Mouse (Mus musculus) right cerebral cortex, postnatal 4 days (tissue): ENCODE results near the gene Atxn2.
"Not testable (repeated sequence)": the region's sequence is repeated elsewhere in the genome, so short reads cannot be mapped to it uniquely, and the experiment has no call there.

Experiments used
- DNase-seq: peaks from one replicate; pipeline ENCODE4 v3.0.0-alpha.2; 2022

The Atxn2 gene

DNA sequence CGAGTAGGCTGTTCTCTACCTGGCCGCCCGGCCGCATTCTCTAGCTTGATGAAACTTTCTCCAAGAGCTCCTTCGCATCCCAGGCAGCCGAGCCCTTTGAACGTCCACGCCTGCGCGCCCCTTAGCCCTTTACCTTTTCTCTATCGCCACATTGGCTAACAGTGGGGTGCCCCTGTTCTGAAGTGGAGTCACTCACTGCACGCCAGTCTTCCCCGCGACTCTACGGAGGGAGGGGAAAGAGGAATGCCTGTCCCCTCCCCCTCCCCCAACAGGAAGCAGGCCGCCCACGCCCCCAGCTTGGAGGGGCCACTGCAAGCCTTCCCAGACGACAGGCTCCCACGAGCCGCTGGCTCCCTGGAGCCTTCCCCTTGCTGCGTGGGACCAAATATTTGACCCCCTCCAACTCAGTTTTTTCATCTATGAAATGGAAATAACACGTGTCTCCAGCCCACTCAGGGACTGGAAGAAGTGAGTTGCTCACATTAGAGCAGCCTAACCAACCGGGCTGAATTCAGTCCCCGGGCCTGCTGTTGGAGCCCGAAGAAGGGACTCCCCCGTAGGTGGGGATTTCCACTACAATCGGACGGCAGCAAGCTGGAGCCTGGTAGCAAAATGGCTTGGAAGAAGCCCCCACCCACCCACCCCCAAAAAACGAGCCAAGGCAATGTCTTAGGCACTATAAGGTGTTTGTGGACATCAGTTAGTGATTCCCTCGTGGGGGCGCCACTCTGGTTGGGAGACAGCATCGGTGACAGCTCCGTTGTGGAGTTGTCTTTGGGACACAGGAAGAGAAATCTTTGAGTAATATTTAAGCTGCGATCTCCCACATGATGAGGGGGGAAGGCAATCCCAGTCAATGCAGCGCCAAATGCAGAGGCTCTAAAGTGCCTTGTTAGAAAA lies 126.6 kb downstream of the Atxn2 start, which contains the start of gene Sh2b3:
Gene Sh2b3 (minus strand): TSS at position 206 of the 900 bp plus-strand sequence.
- DNase-seq: no peak

GRCm38 (mm10) chr5:121838341-121839127 lies 127.4 kb downstream of the Atxn2 start:
- no peak for DNase-seq

- DNase-seq: no peak
These were observed 128.0 kb downstream of the Atxn2 start for GRCm38 (mm10) chr5:121839128-121839473.

DNA sequence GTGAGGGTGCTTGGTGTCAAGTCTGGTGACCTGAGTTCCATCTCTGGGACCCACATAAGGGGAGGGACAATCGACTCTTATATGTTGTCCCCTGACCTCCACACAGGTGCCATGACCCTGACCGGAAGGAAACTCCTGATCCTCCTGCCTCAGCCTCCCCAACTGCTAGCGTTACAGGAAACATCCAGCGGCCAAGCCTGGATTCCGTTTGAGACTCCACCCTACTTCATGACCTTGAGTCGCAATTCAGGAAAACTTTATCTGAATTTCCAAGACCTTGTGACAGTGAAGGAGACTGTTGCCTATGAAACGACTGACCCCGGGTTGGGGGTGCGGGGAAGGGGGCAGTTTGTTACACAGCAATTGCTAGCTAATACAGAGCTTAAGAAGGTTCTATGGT lies 130.4 kb downstream of the Atxn2 start:
- no peak for DNase-seq

DNA sequence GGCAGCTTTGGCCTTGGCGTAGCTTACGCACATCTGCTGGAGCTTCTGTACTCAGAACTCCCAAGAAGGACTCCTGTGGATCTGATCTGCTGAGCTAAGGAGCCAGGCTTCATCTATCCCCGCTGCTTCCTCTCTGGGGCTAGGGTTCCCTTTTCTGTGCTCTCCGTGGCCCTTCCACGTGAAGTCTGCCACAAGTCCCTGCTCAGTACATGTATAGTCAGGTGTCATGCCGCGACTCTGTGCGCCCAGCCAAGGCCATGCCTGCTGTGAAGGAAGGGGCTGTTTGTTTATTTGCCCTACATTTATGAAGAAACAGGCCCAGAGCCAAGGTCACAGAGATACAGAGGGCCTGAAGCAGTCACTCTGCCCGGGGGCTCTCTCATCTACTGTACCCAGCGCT lies 130.8 kb downstream of the Atxn2 start:
- DNase-seq: no peak

- peak; percentile 88 for DNase-seq
These were observed 131.6 kb downstream of the Atxn2 start for GRCm38 (mm10) chr5:121842665-121843118.

DNA sequence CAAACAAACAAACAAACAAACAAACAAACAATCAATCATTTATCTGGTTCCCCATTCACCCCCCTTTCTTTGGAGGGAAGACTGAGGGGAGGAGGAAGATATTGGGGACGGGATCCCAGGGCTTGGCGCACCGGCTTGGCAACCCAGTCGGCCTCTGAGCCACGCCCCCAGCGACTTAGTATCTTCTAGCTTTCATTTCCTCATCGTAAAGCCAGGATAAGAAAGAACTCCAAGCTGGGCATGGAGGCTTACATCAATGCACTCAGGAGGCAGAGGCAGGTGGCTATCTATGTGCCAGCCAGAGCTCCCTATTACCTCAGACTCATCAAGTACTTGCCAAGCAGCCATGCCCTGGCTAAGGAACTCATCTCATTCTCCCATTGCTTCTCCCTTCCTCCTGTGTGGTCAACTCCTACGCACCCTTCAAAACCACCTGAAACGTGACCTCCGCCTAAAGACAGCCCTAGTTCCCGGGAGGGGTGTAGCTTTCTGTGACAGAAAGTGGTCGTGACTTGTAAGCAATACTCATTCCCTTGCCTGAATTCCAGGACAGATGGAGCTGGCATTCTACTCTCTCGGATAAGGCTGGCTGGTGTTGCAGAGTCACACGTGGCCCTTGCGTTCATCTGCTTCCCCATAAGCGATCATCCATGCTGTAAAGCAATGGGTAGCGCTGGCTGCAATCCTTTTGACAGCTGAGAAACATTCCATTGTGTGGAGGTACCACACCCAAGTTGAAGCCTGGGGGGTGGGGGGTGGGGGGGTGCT lies 132.2 kb downstream of the Atxn2 start:
- DNase-seq: no peak

GRCm38 (mm10) chr5:121845361-121845760 lies 134.2 kb downstream of the Atxn2 start:
- DNase-seq: no peak

- DNase-seq: no peak
These were observed 135.2 kb downstream of the Atxn2 start for GRCm38 (mm10) chr5:121846322-121846721.

DNA sequence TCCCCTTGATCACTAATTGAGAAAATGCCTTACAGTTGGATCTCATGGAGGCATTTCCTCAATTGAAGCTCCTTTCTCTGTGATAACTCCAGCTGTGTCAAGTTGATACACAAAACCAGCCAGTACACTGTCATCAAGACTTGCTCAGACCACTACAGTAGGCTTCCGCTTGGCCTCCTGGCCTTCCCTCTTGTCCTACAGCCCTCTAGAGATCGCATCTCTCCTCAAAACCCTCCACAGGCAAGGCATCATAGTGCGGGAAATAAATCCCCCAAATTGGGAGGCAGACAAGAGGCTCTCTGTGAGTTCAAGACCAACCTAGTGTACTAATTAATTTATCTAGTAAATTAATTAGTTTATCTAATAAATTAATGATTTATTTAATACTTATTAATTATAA lies 136.1 kb downstream of the Atxn2 start:
- DNase-seq: not testable (repeated sequence)

- no peak for DNase-seq
These were observed 136.9 kb downstream of the Atxn2 start for GRCm38 (mm10) chr5:121848035-121848519.

GRCm38 (mm10) chr5:121848743-121849142 lies 137.6 kb downstream of the Atxn2 start, which contains the start of gene Pheta1:
Gene Pheta1, plus strand, starts transcription at chr5:121848984.
- DNase-seq: peak; percentile 90

DNA sequence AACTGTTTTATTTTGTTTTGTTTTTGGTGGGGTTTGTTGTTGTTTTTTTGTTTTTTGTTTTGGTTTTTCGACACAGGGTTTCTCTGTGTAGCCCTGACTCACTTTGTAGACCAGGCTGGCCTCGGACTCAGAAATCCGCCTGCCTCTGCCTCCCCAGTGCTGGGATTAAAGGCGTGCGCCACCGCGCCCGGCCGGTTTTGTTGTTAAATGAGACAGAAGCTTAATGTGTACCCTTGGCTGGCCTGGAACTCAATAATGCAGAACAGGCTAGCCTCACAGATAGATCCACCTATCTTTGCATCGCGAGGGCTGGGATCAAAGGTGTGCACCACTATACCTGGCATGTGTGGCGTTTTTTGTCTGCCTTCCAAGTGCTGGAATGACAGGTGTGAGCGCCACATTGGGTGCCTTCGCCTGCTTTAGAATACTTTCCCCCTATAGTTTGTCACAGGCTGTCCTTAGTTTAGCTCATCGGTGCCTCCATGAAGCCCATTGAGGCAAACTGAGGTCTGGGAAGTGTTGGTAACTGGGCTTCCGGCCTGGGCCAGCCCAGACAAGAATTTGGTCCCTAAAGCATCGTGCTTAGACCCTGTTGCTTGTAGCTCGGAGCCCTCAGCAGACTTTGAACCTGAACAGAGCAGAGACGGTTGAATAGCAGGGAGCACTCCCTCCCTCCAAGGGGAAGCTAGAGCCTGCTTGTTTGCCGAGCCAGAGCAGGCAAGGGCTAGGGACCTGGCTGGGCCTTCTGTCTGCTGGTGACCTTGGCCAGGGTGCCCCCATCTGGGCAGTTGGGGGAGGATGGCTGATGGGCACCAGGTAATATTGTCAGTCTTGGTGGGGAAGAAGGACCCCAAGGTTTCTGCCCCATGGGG lies 138.6 kb downstream of the Atxn2 start:
- DNase-seq: no peak

DNA sequence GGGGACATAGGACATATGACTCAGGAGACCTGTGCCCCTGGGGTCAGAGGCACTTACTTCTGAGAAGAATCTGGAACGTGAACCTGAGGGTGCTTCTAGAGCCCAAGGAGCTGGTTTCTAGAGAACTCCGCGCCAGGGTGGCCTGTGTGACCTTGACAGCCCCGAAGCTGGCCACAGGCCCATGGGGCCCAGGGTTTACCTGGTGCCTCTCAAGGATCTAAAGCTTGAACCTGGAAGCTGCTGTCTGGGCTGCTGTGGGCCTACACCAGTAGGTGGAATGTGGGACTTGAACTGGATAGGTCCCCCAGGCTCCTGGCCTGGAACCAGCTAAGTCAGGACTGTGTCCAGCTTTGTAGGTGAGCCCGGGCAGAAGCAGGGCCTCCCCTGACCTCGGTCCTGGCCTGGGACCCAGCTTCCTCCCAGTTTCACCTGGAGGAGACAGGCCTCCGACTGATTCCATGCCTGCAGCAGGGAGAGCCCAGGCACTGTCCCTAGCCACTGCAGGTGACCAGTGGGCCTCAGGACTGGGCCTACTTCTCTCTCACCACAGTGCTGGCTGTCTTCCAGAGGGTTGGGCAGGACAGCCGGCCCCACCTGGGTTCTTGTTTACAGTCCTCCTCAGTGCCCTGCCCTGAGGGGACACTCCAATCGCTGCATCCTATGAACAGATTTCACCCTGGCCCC lies 142.4 kb downstream of the Atxn2 start:
- DNase-seq: no peak

GRCm38 (mm10) chr5:121854768-121855167 lies 143.6 kb downstream of the Atxn2 start:
- DNase-seq: no peak

- no peak for DNase-seq
These were observed 145.6 kb downstream of the Atxn2 start for GRCm38 (mm10) chr5:121856740-121857139.

DNA sequence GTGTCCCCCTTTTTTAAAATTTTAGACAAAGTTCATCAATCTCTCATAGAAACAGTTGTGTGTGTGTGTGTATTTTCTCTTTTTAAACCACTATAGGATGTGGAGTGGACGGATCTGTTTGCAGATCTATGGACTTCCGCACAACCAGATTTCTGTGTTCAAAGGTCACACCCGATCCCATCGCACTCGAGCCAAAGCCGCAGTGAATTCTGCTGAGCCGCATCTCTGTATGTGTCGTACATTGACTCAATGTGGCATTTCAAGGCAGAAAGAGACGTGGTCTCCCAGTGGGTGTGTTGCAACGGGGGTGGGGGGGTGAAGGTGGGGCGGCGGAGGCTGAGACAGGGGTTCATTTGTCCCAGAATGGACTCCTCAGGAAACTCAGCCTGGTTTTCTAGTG lies 147.3 kb downstream of the Atxn2 start:
- no peak for DNase-seq

DNA sequence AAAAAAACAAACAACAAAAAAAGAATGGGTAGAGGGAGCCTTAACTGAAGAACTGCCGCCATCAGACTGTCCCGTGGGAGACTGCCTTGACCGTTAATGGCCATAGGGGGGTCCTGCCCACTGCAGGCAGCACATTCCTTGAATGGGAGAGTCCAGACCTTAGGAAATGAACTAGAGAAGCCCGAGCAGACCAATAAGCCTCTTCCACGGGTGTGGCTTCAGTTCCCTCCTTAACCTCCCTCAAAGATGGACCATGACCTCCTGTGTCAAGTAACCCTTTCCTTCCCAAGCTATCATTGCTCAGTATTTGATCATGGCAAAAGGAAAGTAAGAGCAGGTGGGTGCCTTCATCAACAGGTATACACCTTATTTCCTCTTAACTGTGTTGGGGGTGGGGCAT lies 150.8 kb downstream of the Atxn2 start:
- DNase-seq: no peak

GRCm38 (mm10) chr5:121864330-121864729 lies 153.2 kb downstream of the Atxn2 start:
- DNase-seq: no peak
